Mouse (Mus musculus): ENCODE results near the gene Pop5. TPM values are rescaled to one million over a fixed set of nuclear protein-coding genes. Genes with fewer than 3 reads are reported as not detected.

The Pop5 gene
- polyA plus RNA-seq, 2 experiments = 51.6 to 90.3 TPM

DNA sequence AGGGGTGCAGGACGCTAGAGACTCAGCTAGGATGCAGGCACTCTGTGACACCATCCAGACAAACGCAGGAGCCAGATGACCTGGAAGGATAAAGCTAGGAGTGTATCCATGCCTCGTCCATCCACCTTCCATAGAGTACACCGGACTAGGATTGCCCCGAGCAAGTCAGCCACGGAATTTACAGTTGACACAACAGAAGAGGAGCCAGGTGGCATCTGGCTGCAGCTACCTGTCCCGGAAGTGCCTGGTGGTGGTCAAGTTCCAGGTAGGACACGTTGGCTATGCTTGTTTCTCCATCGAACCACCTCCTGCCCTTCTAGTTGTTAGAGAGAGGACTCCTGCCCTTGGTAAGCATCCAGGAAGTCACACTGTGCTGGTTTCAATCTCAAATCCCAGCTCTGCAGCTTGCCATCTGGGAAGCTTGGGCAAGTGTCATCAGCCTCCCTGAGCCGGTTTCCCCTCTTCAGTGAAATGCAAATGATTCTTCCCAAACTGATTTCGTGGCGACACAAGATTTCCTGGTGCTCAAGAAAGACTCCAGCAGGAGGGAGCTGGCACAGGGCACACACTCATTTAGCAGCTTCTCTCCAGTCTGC lies 40.9 kb upstream of the Pop5 start:
- H3K4me1 ChIP-seq (ENCODE audit: control insufficient read depth, insufficient read depth, low read length) = peaks cover 9% of the 10 kb centered on the region
- 0 out of 2 replicates have a peak overlapping the region, but pooled peaks have one; percentile 47 for H3K9ac ChIP-seq (ENCODE audit: low read depth, low read length, severe bottlenecking)
- no peak for TF ChIP-seq POLR2A (IDR thresholded peaks at IDR 0.05; ENCODE audit: borderline replicate concordance, extremely low read depth, insufficient read depth, insufficient read length)
- DNase-seq (ENCODE audit: low spot score) = no peak
- no peak for ATAC-seq (ENCODE audit: low FRiP score, low read depth)
- peak overlapping the region; percentile 53 for H3K4me3 ChIP-seq (replicated peaks; ENCODE audit: low read length)
- no peak overlapping the region for H3K27ac ChIP-seq (replicated peaks; ENCODE audit: low read depth, low read length)
- peak overlapping the region; percentile 100 for H3K4me2 ChIP-seq (replicated peaks; ENCODE audit: low read depth, low read length, severe bottlenecking)
- WGBS = 2% methylated on average over 12 of the region's 12 CpGs
- H3K9me3 ChIP-seq (ENCODE audit: control insufficient read depth, low read length) = no peaks in the 10 kb centered on the region
- no peaks in the 10 kb centered on the region for H3K36me3 ChIP-seq (ENCODE audit: control insufficient read depth, insufficient read depth, low read length)
- peaks cover 36% of the 10 kb centered on the region for H3K27me3 ChIP-seq (ENCODE audit: control insufficient read depth, insufficient read depth, low read length)

DNA sequence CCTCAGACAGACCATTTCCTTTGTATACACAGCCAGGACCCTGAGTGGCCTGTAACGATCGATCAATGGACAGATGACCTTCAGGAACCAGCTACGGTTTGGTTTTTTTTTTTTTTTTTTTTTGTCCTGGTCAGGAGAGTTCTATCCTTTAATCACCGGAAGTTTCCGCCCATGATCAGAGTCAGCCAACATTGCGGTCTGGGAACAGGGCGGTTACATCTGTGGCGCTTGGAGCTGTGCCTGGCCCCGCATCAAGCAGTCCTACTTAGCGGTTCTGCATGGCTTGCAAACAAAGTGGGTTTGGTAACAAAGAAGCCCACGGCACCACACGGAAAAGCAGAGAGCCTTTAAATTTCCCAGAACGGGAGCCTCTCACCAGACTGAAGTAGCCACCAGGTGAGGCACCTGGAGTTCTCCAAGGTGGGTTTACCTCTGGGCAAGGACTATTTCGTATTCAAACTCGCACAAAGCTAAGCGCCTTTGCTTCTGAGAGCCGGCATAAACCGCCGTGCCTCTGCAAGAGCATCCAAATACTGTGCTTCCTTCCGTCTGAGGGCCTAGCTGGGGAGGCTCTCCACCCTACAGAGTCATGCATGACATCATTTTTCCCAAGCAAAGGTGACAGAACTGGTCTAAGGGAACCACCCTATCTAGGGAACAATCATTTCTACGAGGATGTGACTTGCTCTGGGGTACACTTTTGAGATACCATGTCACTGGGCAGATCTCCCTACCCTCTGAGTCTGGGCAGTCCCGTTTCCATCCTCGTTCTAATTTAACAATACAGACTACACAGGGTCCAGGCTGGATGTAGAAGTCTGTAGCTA lies 31.7 kb upstream of the Pop5 start:
- Histone ChIP-seq H3K4me2 (replicated peaks; ENCODE audit: low read depth, low read length, severe bottlenecking) (peak overlapping the region; percentile 70), H3K27me3 (ENCODE audit: control insufficient read depth, insufficient read depth, low read length) (peaks cover 4% of the 10 kb centered on the region; the same call in 1 of the 2 replicates), H3K4me1 (ENCODE audit: control insufficient read depth, insufficient read depth, low read length) (peaks cover 16% of the 10 kb centered on the region), H3K9ac (ENCODE audit: low read depth, low read length, severe bottlenecking) (peak overlapping the region; percentile 48; the same call in 1 of the 2 replicates), H3K36me3 (ENCODE audit: control insufficient read depth, insufficient read depth, low read length) (no peaks in the 10 kb centered on the region), H3K27ac (replicated peaks; ENCODE audit: low read depth, low read length) (0 out of 2 replicates have a peak overlapping the region, but pooled peaks have one; percentile 9), H3K4me3 (replicated peaks; ENCODE audit: low read length) (peak overlapping the region; percentile 30), H3K9me3 (ENCODE audit: control insufficient read depth, low read length) (no peaks in the 10 kb centered on the region)
- TF ChIP-seq POLR2A (IDR thresholded peaks at IDR 0.05; ENCODE audit: borderline replicate concordance, extremely low read depth, insufficient read depth, insufficient read length) = no peak
- DNase-seq (ENCODE audit: low spot score) (no peak), ATAC-seq (ENCODE audit: low FRiP score, low read depth) (peak; percentile 44; the same call in 1 of the 2 replicates)
- WGBS = 23% methylated on average over 23 of the region's 23 CpGs

DNA sequence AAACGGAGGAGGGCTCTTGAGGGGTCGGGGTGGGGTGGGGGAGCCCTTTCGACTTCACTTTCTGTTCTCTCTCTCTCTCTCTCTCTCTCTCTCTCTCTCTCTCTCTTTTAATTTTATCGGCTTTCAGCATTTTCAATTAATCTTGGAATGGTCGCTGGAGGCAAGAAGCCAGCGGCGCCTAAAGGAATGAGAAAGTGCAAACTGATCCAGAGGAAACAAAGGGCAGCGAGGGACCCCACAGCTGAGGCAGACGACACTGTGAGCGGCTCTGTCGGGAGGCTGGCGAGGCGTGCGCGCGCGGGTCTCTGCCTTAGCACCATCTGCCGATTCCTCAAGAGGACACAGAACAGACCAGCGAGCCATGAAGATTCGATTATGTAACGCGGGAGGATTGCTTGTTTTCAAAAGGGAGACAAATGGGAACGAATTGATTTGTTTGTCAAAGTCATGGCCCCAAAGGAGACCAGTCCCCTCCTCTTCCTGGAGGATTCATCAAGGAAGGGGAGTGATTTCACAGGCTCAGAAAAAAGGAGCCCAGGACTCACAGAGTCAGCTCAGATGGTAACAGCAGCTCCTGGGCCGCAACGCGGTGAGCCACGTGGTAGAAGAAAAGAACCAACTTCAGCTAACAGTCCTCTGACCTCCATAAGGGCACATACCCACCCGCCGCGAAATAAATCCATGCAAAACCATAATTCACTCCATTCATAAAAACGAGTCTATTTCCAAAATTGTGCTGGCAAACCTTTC lies 30.9 kb upstream of the Pop5 start:
- 1% methylated on average over 31 of the region's 31 CpGs for whole genome bisulfite sequencing
- peaks cover 16% of the 10 kb centered on the region for H3K4me1 ChIP-seq (ENCODE audit: control insufficient read depth, insufficient read depth, low read length)

DNA sequence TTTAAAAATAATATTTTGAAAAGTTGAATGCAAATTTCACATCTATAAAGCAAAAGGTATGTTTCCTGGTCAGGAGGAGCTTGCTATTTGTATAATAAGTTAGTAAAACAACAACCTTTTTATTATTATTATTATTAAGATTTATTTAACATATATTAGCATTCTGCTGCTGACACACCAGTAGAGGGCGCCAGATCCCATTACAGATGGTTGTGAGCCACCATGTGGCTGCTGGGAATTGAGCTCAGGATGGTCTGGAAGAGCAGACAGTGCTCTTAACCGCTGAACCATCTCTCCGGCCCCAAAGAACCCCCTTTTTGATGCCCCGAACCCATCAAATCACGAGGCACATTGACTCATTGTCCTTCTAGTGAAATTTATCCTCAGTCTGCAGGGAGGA lies 28.4 kb upstream of the Pop5 start:
- no peak overlapping the region for H3K4me2 ChIP-seq (replicated peaks; ENCODE audit: low read depth, low read length, severe bottlenecking)
- H3K9me3 ChIP-seq (ENCODE audit: control insufficient read depth, low read length) = no peaks in the 10 kb centered on the region
- no peak for TF ChIP-seq POLR2A (IDR thresholded peaks at IDR 0.05; ENCODE audit: borderline replicate concordance, extremely low read depth, insufficient read depth, insufficient read length)
- H3K4me3 ChIP-seq (replicated peaks; ENCODE audit: low read length) = no peak overlapping the region
- no peak for DNase-seq (ENCODE audit: low spot score)
- no peaks in the 10 kb centered on the region for H3K36me3 ChIP-seq (ENCODE audit: control insufficient read depth, insufficient read depth, low read length)
- no peak overlapping the region for H3K27ac ChIP-seq (replicated peaks; ENCODE audit: low read depth, low read length)
- no peak for ATAC-seq (ENCODE audit: low FRiP score, low read depth)
- WGBS = 60% methylated on average over 5 of the region's 5 CpGs
- peaks cover 16% of the 10 kb centered on the region for H3K4me1 ChIP-seq (ENCODE audit: control insufficient read depth, insufficient read depth, low read length)
- no peak overlapping the region for H3K9ac ChIP-seq (ENCODE audit: low read depth, low read length, severe bottlenecking)
- peaks cover 4% of the 10 kb centered on the region; the same call in 1 of the 2 replicates for H3K27me3 ChIP-seq (ENCODE audit: control insufficient read depth, insufficient read depth, low read length)

More for the DNA sequence above, 30.9 kb upstream of the Pop5 start:
- Histone ChIP-seq H3K9me3 (ENCODE audit: control insufficient read depth, low read length) (no peaks in the 10 kb centered on the region), H3K4me3 (replicated peaks; ENCODE audit: low read length) (peak overlapping the region; percentile 30), H3K27me3 (ENCODE audit: control insufficient read depth, insufficient read depth, low read length) (peaks cover 4% of the 10 kb centered on the region; the same call in 1 of the 2 replicates), H3K36me3 (ENCODE audit: control insufficient read depth, insufficient read depth, low read length) (no peaks in the 10 kb centered on the region), H3K9ac (ENCODE audit: low read depth, low read length, severe bottlenecking) (peak overlapping the region; percentile 48), H3K4me2 (replicated peaks; ENCODE audit: low read depth, low read length, severe bottlenecking) (peak overlapping the region; percentile 70), H3K27ac (replicated peaks; ENCODE audit: low read depth, low read length) (no peak overlapping the region)
- ATAC-seq (ENCODE audit: low FRiP score, low read depth) (peak; percentile 78), DNase-seq (ENCODE audit: low spot score) (no peak)
- 0 out of 2 replicates have a peak, but pooled peaks have one; percentile 4 for TF ChIP-seq POLR2A (IDR thresholded peaks at IDR 0.05; ENCODE audit: borderline replicate concordance, extremely low read depth, insufficient read depth, insufficient read length)

DNA sequence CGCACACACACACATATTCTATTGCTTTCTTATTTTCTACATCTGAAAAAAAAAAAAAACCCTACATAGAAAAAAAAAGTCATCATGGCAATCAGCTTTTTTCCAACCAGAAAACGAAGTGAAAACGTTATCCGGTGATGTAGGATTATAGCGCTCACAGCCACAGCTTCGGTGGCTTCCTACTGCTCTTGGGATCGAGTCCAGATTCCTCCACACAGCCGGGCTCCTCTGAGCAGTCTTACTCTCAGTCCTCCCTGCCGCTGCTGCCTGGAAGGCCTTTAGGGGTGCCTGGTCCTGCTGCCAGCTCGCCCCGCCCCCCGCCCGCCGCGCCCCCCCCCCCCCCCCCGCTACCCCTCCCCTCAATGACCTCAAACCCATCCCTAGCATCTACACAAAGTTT lies 27.7 kb upstream of the Pop5 start:
- TF ChIP-seq POLR2A (IDR thresholded peaks at IDR 0.05; ENCODE audit: borderline replicate concordance, extremely low read depth, insufficient read depth, insufficient read length) = no peak
- peaks cover 4% of the 10 kb centered on the region; the same call in 1 of the 2 replicates for H3K27me3 ChIP-seq (ENCODE audit: control insufficient read depth, insufficient read depth, low read length)
- no peak overlapping the region for H3K9ac ChIP-seq (ENCODE audit: low read depth, low read length, severe bottlenecking)
- DNase-seq (ENCODE audit: low spot score) (no peak), ATAC-seq (ENCODE audit: low FRiP score, low read depth) (no peak)
- WGBS = 13% methylated on average over 9 of the region's 16 CpGs
- no peaks in the 10 kb centered on the region for H3K36me3 ChIP-seq (ENCODE audit: control insufficient read depth, insufficient read depth, low read length)
- H3K27ac ChIP-seq (replicated peaks; ENCODE audit: low read depth, low read length) = no peak overlapping the region
- H3K4me2 ChIP-seq (replicated peaks; ENCODE audit: low read depth, low read length, severe bottlenecking) = no peak overlapping the region
- no peaks in the 10 kb centered on the region for H3K9me3 ChIP-seq (ENCODE audit: control insufficient read depth, low read length)
- H3K4me1 ChIP-seq (ENCODE audit: control insufficient read depth, insufficient read depth, low read length) = peaks cover 16% of the 10 kb centered on the region
- no peak overlapping the region for H3K4me3 ChIP-seq (replicated peaks; ENCODE audit: low read length)

Data from limb, embryonic 14.5 days (tissue).